Mouse (Mus musculus): ENCODE data around the gene Prkce. TPM values are rescaled to one million over a fixed set of nuclear protein-coding genes. Genes with fewer than 3 reads are reported as not detected.
A peak's percentile ranks its signal among the peaks of the same experiment; 100 is the strongest.

The Prkce gene
- total RNA-seq, 1 experiment from 2014 or later, result 6.4 TPM

GRCm38 (mm10) chr17:86323310-86323709, 155.7 kb downstream of the Prkce start:
- peak; percentile 75 for ATAC-seq (replicated peaks; ENCODE audit: low read depth, poor library complexity, severe bottlenecking)

DNA sequence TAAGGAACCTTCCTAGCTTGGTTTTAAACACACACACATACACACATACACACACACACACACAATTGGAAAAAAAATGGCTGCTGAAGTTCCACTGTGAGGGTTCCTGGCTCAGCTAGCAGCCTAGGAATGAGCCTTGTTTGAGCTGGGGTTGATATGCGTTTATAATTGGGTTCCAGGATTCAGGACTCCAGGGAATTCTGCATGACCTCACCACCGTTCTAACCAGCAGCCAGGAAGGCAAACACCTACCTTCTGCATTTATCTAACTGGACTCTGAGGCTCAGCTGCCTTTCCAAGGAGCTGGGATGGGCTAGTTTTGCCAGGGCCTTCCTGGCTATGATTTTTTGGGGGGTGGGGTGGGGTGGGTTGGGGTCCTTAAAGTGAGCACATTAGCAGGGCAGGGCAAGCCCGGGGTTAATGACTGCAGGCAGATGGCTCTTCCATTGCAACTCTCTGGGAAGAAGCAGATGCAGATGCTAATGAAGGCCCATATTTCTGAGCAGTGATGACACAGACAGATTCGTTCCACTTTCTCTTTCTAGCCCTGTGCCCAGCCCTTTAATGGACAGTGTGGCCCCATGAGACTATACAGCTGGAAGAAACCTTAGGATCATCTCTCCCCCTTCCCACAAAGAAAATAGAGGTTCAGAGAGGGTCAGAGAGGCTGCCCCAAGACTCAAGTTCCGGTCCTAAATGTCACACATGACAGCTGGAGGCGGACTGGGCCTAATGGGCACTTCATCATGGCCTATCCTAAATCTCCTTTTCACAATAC, 156.5 kb downstream of the Prkce start:
- ATAC-seq (replicated peaks; ENCODE audit: low read depth, poor library complexity, severe bottlenecking), result no peak

- ATAC-seq (replicated peaks; ENCODE audit: low read depth, poor library complexity, severe bottlenecking), result no peak; the same call in 1 of the 2 replicates
Measured at GRCm38 (mm10) chr17:86324756-86325155, 157.2 kb downstream of the Prkce start.

DNA sequence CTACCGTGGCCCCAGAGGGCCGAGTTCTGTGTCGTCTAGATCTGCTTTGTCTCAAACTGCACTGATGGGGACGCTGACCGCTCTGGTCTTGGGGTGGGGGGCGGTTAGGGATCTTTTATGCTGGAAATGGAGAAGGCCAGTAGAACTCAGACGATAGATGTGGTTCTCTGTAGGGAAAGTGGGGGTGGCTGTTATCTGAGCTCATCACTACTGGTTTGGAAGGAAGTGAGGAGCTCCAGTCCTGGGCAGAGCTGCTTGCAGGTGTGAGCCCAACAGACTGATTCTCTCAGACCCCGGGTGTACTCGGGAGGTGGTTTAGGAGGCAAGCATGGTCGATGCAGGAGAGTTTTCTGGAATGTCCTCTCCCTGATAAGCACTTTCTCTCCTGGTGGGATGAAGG, 157.7 kb downstream of the Prkce start:
- no peak; the same call in 1 of the 2 replicates for ATAC-seq (replicated peaks; ENCODE audit: low read depth, poor library complexity, severe bottlenecking)

DNA sequence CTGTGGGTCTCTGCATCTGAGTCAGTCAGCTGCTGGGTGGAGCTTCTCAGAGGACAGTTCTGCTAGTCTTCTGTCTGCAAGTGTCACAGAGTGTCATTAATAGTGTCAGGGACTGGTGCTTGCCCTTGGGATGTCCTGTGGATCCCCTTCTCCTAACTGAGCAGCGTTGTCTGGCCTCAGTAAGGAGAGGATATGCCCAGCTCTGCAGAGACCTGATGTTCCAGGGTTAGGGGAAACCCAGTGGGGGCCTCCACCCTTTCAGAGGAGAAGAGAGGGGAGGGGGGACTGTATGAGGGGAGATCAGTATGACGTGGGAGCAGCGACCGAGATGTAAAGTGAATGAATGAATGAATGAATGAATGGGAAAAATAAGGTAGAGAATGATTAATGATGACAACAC, 160.4 kb downstream of the Prkce start:
- ATAC-seq (replicated peaks; ENCODE audit: low read depth, poor library complexity, severe bottlenecking), result no peak

- 0 out of 2 replicates have a peak, but pooled peaks have one; percentile 6 for ATAC-seq (replicated peaks; ENCODE audit: low read depth, poor library complexity, severe bottlenecking)
Measured at GRCm38 (mm10) chr17:86329273-86330075, 161.9 kb downstream of the Prkce start.

DNA sequence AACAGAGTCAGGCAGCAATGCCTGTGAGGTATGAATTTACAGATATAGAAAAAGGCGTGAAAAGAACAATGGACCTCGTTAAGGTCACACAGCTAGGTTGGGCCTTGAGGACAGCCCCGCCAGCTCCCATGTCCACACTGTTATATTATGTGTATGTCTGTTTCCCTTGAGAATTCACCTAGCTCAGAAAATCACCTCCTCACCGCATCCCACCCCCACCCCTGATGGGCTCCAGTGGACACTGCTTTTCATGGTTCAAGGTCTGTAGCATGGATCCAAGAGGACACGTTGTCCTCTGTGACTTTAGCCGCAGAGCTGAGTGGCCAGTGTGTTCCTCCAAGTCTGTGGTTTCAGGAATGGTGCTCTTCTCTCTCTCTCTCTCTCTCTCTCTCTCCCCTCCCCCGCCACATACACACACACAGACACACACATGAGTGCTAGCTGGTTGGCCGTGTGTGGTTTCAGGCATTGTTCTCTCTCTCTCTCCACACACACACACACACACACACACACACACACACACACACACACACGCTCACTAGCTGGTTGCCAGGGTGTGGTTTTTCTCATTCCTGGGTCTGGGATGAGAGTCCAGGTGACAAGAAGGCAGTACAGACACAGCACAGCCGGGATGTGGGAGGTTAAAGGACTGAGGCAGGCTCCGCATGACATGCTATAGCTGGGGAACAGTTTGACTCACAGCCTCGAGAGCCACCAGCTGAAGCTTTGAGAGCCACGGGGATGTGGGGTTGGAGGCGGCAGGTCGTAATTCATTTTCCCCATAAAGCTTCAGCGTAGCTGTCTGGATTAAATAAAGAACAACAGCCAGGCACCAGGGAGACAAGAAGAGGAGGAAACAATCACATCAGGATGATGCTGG, 162.7 kb downstream of the Prkce start:
- ATAC-seq (replicated peaks; ENCODE audit: low read depth, poor library complexity, severe bottlenecking), result no peak

GRCm38 (mm10) chr17:86331835-86332234, 164.2 kb downstream of the Prkce start:
- ATAC-seq (replicated peaks; ENCODE audit: low read depth, poor library complexity, severe bottlenecking), result no peak

DNA sequence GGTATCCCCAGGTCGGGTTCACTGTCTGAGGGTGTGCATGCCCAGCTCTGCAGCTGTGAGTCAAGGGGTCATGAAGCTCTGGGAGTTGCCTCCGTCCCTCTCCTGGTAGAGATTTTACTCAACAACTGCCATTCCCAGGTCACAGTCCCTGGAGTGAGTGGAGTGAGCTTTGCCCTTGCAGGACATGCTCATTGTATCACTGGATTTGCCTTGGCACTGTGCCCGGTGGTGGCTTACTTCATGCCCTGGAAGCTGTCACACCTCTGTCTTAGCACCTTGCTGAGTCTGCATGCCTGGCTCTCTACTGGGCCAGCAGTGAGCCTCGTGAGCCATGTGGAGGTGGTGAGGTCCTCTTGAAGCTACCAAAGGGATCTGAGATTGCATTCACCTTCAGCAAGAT, 167.4 kb downstream of the Prkce start:
- no peak for ATAC-seq (replicated peaks; ENCODE audit: low read depth, poor library complexity, severe bottlenecking)

GRCm38 (mm10) chr17:86336652-86337073, 169.1 kb downstream of the Prkce start:
- peak; percentile 34 for ATAC-seq (replicated peaks; ENCODE audit: low read depth, poor library complexity, severe bottlenecking)

GRCm38 (mm10) chr17:86337076-86337475, 169.5 kb downstream of the Prkce start:
- ATAC-seq (replicated peaks; ENCODE audit: low read depth, poor library complexity, severe bottlenecking), result peak; percentile 85

- no peak for ATAC-seq (replicated peaks; ENCODE audit: low read depth, poor library complexity, severe bottlenecking)
Measured at GRCm38 (mm10) chr17:86338328-86338727, 170.7 kb downstream of the Prkce start.

DNA sequence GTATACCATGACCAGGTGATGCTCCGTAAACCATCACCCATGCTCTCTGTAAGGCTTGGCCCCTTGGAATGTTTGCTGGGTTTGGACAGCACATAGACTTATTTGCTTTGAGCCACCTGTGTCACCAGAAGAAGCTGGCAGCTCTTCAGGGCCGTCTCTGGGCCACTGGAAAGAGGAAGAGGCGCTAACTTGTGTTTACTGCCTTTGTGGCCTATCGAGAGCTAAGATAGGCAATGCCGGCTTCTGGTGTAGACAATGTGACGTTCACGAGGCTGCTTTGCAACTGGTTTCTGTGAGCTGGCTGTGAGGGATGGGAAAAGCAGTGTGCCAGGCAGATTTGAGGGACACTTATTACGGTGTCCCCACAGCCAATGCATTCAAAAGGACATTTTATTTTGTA, 176.4 kb downstream of the Prkce start:
- peak; percentile 78 for ATAC-seq (replicated peaks; ENCODE audit: low read depth, poor library complexity, severe bottlenecking)

DNA sequence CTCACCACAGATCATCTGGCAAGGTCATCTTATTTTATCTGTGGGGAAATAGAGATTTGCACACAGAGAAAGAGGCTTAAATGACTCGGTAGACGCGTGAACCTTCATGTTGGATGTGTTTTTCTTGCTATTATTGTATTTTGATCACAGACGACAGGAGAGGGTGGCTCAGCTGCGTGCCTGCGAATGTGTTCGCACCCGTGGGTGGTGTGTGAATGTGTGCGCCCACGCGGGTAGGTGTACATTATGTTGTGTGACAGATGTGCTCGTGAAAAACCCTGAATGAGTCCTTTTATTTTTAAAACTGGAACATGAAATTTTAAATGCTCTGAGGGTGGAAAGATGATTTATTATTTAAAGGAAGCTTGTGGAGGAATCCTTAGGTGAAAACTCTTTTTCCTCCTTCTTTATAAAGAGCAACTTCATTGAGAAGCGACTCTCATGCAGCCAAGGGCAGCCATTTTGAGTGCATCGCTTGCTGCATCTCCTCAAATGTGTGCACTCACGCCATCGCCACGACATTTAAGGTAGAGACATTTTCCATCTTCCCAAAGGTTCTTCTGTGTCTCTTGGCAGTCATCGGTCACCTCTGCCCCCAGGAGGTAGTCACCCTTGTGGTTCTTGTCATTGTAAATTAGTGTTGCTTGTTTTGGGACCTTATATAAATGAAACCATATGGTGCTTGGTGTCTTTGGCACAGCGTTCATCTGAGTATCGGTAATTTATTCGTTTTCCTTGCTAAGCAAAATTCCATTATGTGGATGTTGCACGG, 177.8 kb downstream of the Prkce start:
- no peak for ATAC-seq (replicated peaks; ENCODE audit: low read depth, poor library complexity, severe bottlenecking)

- no peak for ATAC-seq (replicated peaks; ENCODE audit: low read depth, poor library complexity, severe bottlenecking)
Measured at GRCm38 (mm10) chr17:86350236-86350635, 182.7 kb downstream of the Prkce start.

DNA sequence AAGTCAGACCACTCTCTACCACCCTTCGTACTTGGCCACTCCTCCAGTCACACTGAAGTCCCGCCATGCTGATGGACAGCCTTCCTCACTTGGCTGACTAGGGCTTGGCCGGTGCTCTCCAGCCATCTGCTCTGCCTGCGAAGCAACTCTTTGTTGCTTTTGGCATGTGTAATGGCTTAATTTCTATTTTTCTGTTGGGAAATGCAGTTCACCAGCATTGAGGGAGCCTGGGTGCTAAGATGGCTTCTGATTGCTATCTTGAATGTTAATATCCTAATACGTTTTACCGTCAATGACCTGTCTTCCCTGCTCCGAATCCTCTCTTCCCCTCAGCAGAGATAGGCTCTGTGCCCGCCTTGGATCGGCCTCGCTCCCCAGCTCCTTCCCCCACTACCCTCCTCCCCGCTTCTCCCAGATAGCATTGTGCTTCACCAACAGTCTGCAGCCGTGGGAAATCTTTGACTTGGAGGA, 183.2 kb downstream of the Prkce start:
- ATAC-seq (replicated peaks; ENCODE audit: low read depth, poor library complexity, severe bottlenecking), result no peak

- no peak for ATAC-seq (replicated peaks; ENCODE audit: low read depth, poor library complexity, severe bottlenecking)
Measured at GRCm38 (mm10) chr17:86351282-86351681, 183.7 kb downstream of the Prkce start.

DNA sequence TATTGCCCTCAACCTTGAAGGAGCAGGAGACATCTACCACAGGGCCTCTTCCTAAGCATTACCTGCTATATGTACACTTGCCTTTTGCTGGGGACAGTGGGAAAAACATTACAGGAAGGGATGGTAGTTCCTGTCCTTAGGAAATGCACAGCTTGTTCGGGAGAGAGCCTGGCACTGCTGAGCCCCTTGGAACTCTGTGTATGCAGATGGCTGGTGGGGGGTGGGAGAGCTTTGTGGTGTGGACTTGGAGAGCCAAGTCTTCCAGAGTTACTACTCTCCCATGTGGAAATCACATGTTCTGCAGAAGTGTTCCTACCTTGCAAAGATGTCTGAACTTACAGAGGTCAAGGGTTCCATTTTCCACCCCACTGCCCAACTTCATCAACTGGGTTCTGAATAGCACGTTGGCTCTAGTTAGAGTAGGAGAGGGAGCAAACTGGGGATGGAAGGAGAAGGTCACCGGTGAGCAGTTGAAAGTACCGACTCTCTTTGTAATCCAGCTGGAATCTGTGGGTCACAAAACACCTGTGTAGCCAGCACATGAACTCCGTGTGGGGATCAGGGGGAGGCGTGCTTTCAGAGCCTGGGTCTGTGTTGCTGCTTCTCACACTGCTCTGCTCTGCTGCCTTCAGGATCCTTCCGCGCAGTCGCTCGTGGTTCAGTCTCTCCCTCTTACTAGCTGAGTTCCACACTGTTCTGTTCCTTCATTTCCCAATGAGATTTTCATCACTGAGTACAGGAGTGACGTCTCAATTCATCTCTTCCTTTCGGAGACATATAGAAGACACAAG, 184.9 kb downstream of the Prkce start:
- ATAC-seq (replicated peaks; ENCODE audit: low read depth, poor library complexity, severe bottlenecking), result no peak

GRCm38 (mm10) chr17:86353679-86354078, 186.1 kb downstream of the Prkce start:
- ATAC-seq (replicated peaks; ENCODE audit: low read depth, poor library complexity, severe bottlenecking), result peak; percentile 59; the same call in 1 of the 2 replicates
